Mouse (Mus musculus): ENCODE results near the gene Shank1. TPM values are rescaled to one million over a fixed set of nuclear protein-coding genes. Genes with fewer than 3 reads are reported as not detected.

The Shank1 gene
- total and polyA plus RNA-seq, 3 experiments = 0.12 to 3.9 TPM; not detected in 1

DNA sequence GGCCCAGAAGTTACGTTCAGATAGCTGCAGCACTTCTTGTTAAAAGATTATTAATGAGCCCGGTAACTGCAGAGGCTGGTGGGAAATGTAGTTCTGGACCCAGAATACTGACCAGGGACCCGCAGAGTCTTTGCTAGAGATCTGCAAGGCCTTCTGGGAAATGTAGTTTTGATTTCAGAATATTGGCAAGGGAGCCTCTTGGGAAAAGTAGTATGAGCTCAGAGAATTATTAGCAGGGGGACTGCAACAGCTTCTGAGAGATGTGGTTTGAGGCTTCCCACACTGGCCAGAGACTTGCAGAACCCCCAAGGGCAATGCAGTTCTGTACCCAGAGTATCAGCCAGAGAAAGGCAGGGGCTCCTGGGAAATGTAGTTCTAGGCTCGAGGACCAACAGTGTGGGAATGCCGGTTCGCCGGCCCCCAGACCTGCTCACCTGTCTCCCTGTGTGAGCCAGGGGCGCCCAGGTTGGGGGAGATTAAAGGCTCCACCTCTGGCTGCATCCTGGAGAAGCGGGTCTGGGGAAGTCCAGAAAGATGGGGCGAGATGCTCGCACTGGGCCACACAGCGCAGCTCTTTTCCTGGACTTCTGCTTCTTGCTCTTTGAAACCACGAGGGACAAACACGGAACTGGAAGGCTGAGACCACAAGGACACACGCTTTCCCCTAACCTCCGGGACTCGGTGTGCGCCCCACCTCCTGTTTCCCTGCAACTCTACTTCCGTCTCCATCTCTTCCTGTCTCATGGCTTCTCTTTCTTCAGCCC, 64.0 kb downstream of the Shank1 start (continued):
- peak; percentile 75 for TF ChIP-seq SIN3A (IDR thresholded peaks at IDR 0.05; ENCODE audit: low read length)
- TF ChIP-seq MAX (IDR thresholded peaks at IDR 0.05; ENCODE audit: low read length) = peak; percentile 59; the same call in 1 of the 2 replicates
- TF ChIP-seq MAZ (IDR thresholded peaks at IDR 0.05; ENCODE audit: low read depth, low read length) = no peak
- peak; percentile 58 for TF ChIP-seq ELF1 (IDR thresholded peaks at IDR 0.05; ENCODE audit: low read depth, low read length)
- TF ChIP-seq MYC (IDR thresholded peaks at IDR 0.05; ENCODE audit: low read depth, low read length) = peak; percentile 74
- no peak for TF ChIP-seq E2F4 (IDR thresholded peaks at IDR 0.05; ENCODE audit: borderline replicate concordance, low read depth, low read length)
- TF ChIP-seq TCF12 (IDR thresholded peaks at IDR 0.05; ENCODE audit: low read depth, low read length) = 0 out of 2 replicates have a peak, but pooled peaks have one; percentile 6
- TF ChIP-seq ZNF384 (IDR thresholded peaks at IDR 0.05; ENCODE audit: low read depth, low read length) = no peak
- TF ChIP-seq UBTF (IDR thresholded peaks at IDR 0.05; ENCODE audit: borderline replicate concordance, insufficient read depth, low read depth, low read length) = no peak
- TF ChIP-seq BHLHE40 (IDR thresholded peaks at IDR 0.05; ENCODE audit: borderline replicate concordance, low read depth, low read length) = no peak
- no peak for TF ChIP-seq JUND (IDR thresholded peaks at IDR 0.05; ENCODE audit: low read depth, low read length)
- TF ChIP-seq ETS1 (IDR thresholded peaks at IDR 0.05; ENCODE audit: low read depth, low read length) = 0 out of 2 replicates have a peak, but pooled peaks have one; percentile 5
- peak; percentile 34; the same call in 1 of the 2 replicates for TF ChIP-seq NRF1 (IDR thresholded peaks at IDR 0.05; ENCODE audit: insufficient read depth, low read depth, low read length, poor library complexity, severe bottlenecking)
- no peak for TF ChIP-seq GABPA (IDR thresholded peaks at IDR 0.05; ENCODE audit: low read depth, low read length)
- no peak for TF ChIP-seq TAL1 (IDR thresholded peaks at IDR 0.05; ENCODE audit: low read length)
- TF ChIP-seq EP300 (IDR thresholded peaks at IDR 0.05; ENCODE audit: low read depth in 1 of 2, low read length in 2 of 2) = no peak
- TF ChIP-seq USF1 (IDR thresholded peaks at IDR 0.05; ENCODE audit: low read depth, low read length) = 0 out of 2 replicates have a peak, but pooled peaks have one; percentile 3
- TF ChIP-seq SMC3 (IDR thresholded peaks at IDR 0.05; ENCODE audit: low read depth, low read length) = no peak
- TF ChIP-seq CTCF (IDR thresholded peaks at IDR 0.05 in 2 of 3, conservative IDR thresholded peaks at IDR 0.05 in 1 of 3; ENCODE audit: control insufficient read depth in 1 of 3, insufficient read depth in 1 of 3, low read depth in 2 of 3, low read length in 3 of 3, poor library complexity in 1 of 3, severe bottlenecking in 1 of 3) = no peak
- peak; percentile 98 for TF ChIP-seq HCFC1 (IDR thresholded peaks at IDR 0.05; ENCODE audit: low read depth, low read length)

DNA sequence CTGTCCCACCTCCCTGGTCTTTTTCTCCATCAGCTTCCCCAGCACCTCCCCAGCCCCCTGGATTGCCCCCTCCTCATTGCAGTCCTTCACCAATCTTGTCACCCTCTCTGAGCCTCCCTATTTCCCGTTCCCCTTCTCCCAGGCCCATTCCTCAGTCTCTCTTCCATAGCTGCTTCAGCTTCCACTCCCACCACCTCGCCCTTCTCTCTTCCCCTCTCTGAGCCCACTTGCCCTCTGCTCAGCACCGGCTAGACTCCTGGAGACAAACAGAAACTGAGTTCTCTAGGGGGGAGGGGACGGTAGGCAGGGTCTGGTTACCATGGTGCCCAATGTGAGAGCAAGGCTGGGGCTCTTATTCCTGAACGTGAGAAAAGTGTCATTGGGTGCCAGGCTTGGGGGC, 64.7 kb downstream of the Shank1 start:
- Histone ChIP-seq H3K27ac (ENCODE audit: control insufficient read depth, low read depth, low read length) (no peak overlapping the region), H3K4me3 (ENCODE audit: control insufficient read depth in 1 of 2, insufficient read depth in 1 of 2, low read depth in 2 of 2, low read length in 2 of 2) (peak overlapping the region; percentile 81 to 92), H3K9ac (ENCODE audit: control insufficient read depth, low read depth, low read length, poor library complexity, severe bottlenecking) (peak overlapping the region; percentile 80), H3K9me3 (replicated peaks; ENCODE audit: insufficient read depth, low read length) (no peaks in the 10 kb centered on the region), H3K79me2 (ENCODE audit: control insufficient read depth, insufficient read depth, low read length, poor library complexity) (no peaks in the 10 kb centered on the region; the same call in 1 of the 2 replicates), H3K36me3 (ENCODE audit: control insufficient read depth in 1 of 2, insufficient read depth in 2 of 2, low read length in 2 of 2) (no peaks in the 10 kb centered on the region; a peak in 1 of 4 replicates), H3K27me3 (ENCODE audit: control insufficient read depth in 1 of 2, insufficient read depth in 2 of 2, low read length in 2 of 2) (no peaks in the 10 kb centered on the region), H3K4me1 (ENCODE audit: control insufficient read depth in 1 of 2, insufficient read depth in 2 of 2, low read length in 2 of 2) (no peaks in the 10 kb centered on the region)
- DNase-seq (ENCODE audit: low read depth, low spot score) = peak; percentile 17
- no peak for TF ChIP-seq MEF2A (IDR thresholded peaks at IDR 0.05; ENCODE audit: extremely low read depth, insufficient replicate concordance, low read depth, low read length, poor library complexity, severe bottlenecking)
- TF ChIP-seq MYB (IDR thresholded peaks at IDR 0.05; ENCODE audit: low read depth, low read length) = no peak
- no peak for TF ChIP-seq MAX (IDR thresholded peaks at IDR 0.05; ENCODE audit: low read length)
- TF ChIP-seq EP300 (IDR thresholded peaks at IDR 0.05; ENCODE audit: low read depth in 1 of 2, low read length in 2 of 2) = no peak
- TF ChIP-seq CTCF (IDR thresholded peaks at IDR 0.05 in 2 of 3, conservative IDR thresholded peaks at IDR 0.05 in 1 of 3; ENCODE audit: control insufficient read depth in 1 of 3, insufficient read depth in 1 of 3, low read depth in 2 of 3, low read length in 3 of 3, poor library complexity in 1 of 3, severe bottlenecking in 1 of 3) = no peak
- no peak for TF ChIP-seq MAZ (IDR thresholded peaks at IDR 0.05; ENCODE audit: low read depth, low read length)
- TF ChIP-seq E2F4 (IDR thresholded peaks at IDR 0.05; ENCODE audit: borderline replicate concordance, low read depth, low read length) = no peak
- TF ChIP-seq HCFC1 (IDR thresholded peaks at IDR 0.05; ENCODE audit: low read depth, low read length) = no peak
- no peak for TF ChIP-seq GABPA (IDR thresholded peaks at IDR 0.05; ENCODE audit: low read depth, low read length)
- TF ChIP-seq POLR2AphosphoS5 (IDR thresholded peaks at IDR 0.05; ENCODE audit: borderline replicate concordance, low read depth, low read length) = no peak
- no peak for TF ChIP-seq CHD2 (IDR thresholded peaks at IDR 0.05; ENCODE audit: low read length)
- no peak for TF ChIP-seq SIN3A (IDR thresholded peaks at IDR 0.05; ENCODE audit: low read length)
- TF ChIP-seq MXI1 (IDR thresholded peaks at IDR 0.05; ENCODE audit: low read depth, low read length) = no peak
